Mouse (Mus musculus): ENCODE measurements around the gene Tubgcp4. TPM values are rescaled to one million over a fixed set of nuclear protein-coding genes. Genes with fewer than 3 reads are reported as not detected.

Tubgcp4 gene
- total RNA-seq, 1 experiment from 2014 or later, result 40.1 TPM

DNA sequence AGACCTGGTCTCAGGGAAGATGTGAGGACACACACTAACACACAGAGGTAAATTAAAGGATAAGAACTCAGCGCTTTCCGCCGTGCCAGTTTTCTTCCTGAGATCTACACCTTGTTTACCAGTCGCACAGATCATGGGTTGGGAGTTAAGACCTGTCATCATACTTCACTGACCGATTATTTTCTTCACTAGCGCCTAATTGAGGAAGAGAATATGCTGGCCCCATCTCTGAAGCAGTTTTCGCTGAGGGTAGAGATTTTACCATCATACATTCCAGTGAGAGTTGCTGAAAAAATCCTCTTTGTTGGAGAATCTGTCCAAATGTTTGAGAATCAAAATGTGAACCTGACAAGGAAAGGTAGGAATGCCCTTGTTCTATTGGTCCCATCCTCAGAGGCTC, 13.7 kb downstream of the Tubgcp4 start:
- ATAC-seq (replicated peaks; ENCODE audit: insufficient number of reproducible peaks, low FRiP score, low TSS enrichment, poor library complexity, severe bottlenecking), result no peak

DNA sequence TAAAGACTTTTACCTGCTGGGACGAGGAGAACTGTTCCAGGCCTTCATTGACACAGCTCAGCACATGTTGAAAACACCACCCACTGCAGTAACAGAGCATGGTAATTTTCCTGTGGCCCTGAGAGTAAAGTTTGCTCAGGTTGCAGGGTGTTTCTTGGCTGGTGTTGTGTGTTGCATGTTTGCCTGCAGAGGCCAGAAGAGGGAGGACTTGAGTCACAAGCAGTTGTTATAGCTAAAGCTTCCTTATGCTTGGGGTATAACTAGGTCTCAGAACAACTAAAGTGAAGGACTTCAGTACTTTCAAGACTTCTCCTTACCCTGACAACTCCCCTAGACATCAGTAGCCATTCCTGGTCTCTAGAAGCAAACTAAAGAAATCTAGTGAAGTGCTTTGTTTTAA, 18.1 kb downstream of the Tubgcp4 start:
- ATAC-seq (replicated peaks; ENCODE audit: insufficient number of reproducible peaks, low FRiP score, low TSS enrichment, poor library complexity, severe bottlenecking), result no peak

DNA sequence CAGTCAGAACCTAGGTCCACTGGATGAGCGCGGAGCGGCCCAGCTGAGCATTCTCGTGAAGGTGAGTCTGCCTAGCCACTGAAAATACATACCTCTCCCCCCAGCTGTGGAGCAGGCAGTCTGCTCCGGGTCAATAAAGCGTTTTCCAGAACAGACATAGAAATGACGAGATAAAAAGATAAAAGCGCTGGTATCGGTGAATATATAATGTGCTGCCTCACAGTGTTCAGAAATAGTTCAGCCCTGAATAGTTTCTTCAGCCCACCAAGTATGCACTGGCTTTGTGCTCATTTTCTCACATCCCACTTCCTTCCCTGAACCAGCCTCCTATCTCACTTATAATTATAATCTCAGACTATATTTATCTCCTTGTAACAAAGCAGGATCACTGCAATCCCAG, 25.0 kb downstream of the Tubgcp4 start:
- no peak for ATAC-seq (replicated peaks; ENCODE audit: insufficient number of reproducible peaks, low FRiP score, low TSS enrichment, poor library complexity, severe bottlenecking)

- ATAC-seq (replicated peaks; ENCODE audit: insufficient number of reproducible peaks, low FRiP score, low TSS enrichment, poor library complexity, severe bottlenecking), result no peak
Observed at GRCm38 (mm10) chr2:121204276-121204675, 33.8 kb downstream of the Tubgcp4 start.

- ATAC-seq (replicated peaks; ENCODE audit: insufficient number of reproducible peaks, low FRiP score, low TSS enrichment, poor library complexity, severe bottlenecking), result no peak
Observed at GRCm38 (mm10) chr2:121206541-121206940, 36.1 kb downstream of the Tubgcp4 start.

DNA sequence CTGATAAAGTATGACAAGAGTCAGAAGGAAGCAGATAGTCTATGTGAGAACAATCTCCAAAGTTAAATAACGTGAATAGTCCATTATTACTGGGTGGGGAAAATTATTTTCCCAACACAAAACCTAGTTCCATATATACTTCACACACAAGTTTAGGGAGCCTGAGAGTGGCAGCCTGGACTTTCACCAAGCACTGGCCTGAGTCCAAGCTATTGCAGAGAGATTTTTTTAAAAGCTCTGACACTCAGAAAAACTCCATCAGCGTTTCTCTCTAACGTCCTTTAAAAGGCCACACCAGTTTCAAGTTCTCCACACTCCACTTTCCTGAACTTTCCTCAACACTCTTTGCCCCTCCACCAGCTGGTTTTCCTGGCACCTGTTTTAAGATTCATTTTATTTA, 44.0 kb downstream of the Tubgcp4 start:
- ATAC-seq (replicated peaks; ENCODE audit: insufficient number of reproducible peaks, low FRiP score, low TSS enrichment, poor library complexity, severe bottlenecking), result no peak

DNA sequence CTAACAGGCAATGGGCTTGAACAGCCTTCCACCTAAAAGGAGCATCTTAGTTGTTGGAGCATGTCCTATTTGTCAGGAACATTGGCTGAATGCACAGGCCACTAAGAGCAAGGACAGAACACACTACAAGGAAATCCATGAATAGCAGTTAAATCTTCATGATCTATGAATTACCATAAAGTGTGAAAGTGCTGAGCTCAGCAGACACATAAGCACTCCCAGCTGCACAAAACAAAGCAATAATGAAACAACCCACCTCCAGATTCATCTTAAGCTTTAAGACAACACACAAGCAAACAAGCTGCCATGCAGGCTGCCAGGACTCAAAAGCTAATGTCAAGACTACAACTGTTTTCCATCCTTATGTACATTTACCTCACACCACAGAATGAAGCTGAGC, 48.7 kb downstream of the Tubgcp4 start:
- ATAC-seq (replicated peaks; ENCODE audit: insufficient number of reproducible peaks, low FRiP score, low TSS enrichment, poor library complexity, severe bottlenecking), result no peak

GRCm38 (mm10) chr2:121219994-121220393, 49.5 kb downstream of the Tubgcp4 start:
- no peak for ATAC-seq (replicated peaks; ENCODE audit: insufficient number of reproducible peaks, low FRiP score, low TSS enrichment, poor library complexity, severe bottlenecking)

DNA sequence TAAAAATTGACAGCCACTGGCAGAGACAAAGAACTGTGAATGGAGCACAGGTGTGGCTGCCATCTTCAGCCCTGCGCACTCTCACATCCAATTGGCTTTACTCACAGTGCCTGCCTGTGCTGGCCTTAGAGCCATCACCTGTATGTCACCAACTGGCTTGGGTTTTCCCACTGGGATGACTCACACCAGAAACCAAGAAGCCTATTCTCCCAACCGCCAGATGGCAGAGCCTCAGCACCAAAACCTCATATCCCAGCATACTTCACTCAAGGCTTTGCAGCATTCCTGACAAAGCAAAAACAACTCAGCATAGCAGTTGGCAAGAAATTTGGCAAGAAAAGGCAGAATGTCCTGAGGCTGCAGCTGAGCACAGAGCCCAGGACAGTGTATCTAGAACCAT, 52.6 kb downstream of the Tubgcp4 start:
- ATAC-seq (replicated peaks; ENCODE audit: insufficient number of reproducible peaks, low FRiP score, low TSS enrichment, poor library complexity, severe bottlenecking), result no peak

- ATAC-seq (replicated peaks; ENCODE audit: insufficient number of reproducible peaks, low FRiP score, low TSS enrichment, poor library complexity, severe bottlenecking), result no peak
Observed at GRCm38 (mm10) chr2:121228135-121228534, 57.7 kb downstream of the Tubgcp4 start.

- no peak for ATAC-seq (replicated peaks; ENCODE audit: insufficient number of reproducible peaks, low FRiP score, low TSS enrichment, poor library complexity, severe bottlenecking)
Observed at GRCm38 (mm10) chr2:121235460-121236072, 65.1 kb downstream of the Tubgcp4 start.

- no peak for ATAC-seq (replicated peaks; ENCODE audit: insufficient number of reproducible peaks, low FRiP score, low TSS enrichment, poor library complexity, severe bottlenecking)
Observed at GRCm38 (mm10) chr2:121239426-121239825, 69.0 kb downstream of the Tubgcp4 start.

DNA sequence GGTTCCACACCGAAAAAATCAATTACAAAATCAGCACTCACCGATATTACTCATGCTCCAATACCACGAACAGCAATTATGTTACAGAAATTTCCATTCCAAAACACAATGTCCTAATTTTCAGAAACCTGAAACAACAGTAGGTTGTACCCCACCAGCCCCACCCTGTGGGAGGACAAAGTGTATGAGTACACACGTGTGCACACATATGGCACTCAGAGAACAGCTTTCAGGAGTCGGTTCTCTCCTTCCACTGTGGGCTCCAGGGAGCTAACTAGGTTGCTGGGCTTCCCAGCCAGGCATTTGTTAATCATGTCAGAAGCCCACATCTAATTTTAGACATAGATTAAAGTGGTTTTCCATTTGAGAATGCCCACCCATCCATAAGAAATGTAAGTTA, 73.6 kb downstream of the Tubgcp4 start:
- ATAC-seq (replicated peaks; ENCODE audit: insufficient number of reproducible peaks, low FRiP score, low TSS enrichment, poor library complexity, severe bottlenecking), result no peak

Other genes starting within 250 kb of the Tubgcp4 start
- gene Ubr1, start 199.9 kb upstream of the Tubgcp4 start, total RNA-seq (2017), result 32.3 to 53.2 TPM (median 47.1 TPM) in 3 replicates
- gene Tmem62, start 193.6 kb upstream of the Tubgcp4 start, total RNA-seq (2017), result 16.0 to 46.7 TPM (median 32.7 TPM) in 3 replicates
- gene Ccndbp1, start 162.3 kb upstream of the Tubgcp4 start, total RNA-seq (2017), result 110 to 130 TPM (median 125 TPM) in 3 replicates
- 0.87 to 2.1 TPM (median 2.0 TPM) in 3 replicates for gene Epb42, start 133.6 kb upstream of the Tubgcp4 start, total RNA-seq (2017)
- gene Tgm5, start 84.8 kb upstream of the Tubgcp4 start, total RNA-seq (2017), result not detected in 3 replicates
- not detected in 3 replicates for gene Tgm7, start 60.9 kb upstream of the Tubgcp4 start, total RNA-seq (2017)
- 6.5 to 11.1 TPM (median 8.5 TPM) in 3 replicates for gene Adal, start 30.2 kb upstream of the Tubgcp4 start, total RNA-seq (2017)
- gene Lcmt2, start 30.0 kb upstream of the Tubgcp4 start, total RNA-seq (2017), result 5.1 to 10.4 TPM (median 6.0 TPM) in 3 replicates
- gene Zscan29, start 471 bp downstream of the Tubgcp4 start, total RNA-seq (2017), result 25.3 to 41.6 TPM (median 34.1 TPM) in 3 replicates
- gene Trp53bp1, start 100.8 kb downstream of the Tubgcp4 start, total RNA-seq (2017), result 15.8 to 38.3 TPM (median 16.2 TPM) in 3 replicates
- 0.10 TPM in 1 of 3 replicates, not detected in the others for gene Map1a, start 118.9 kb downstream of the Tubgcp4 start, total RNA-seq (2017)
- gene Ppip5k1, start 184.7 kb downstream of the Tubgcp4 start, total RNA-seq (2017), result 5.3 to 11.2 TPM (median 8.9 TPM) in 3 replicates
- gene Ckmt1, start 187.1 kb downstream of the Tubgcp4 start, total RNA-seq (2017), result not detected in 3 replicates
- not detected in 3 replicates for gene Strc, start 216.5 kb downstream of the Tubgcp4 start, total RNA-seq (2017)
- gene Pdia3, start 243.1 kb downstream of the Tubgcp4 start, total RNA-seq (2017), result 151 to 226 TPM (median 182 TPM) in 3 replicates
- 2.6 to 2.7 TPM in 2 of 3 replicates, not detected in the other for gene Catsper2, start 243.1 kb downstream of the Tubgcp4 start, total RNA-seq (2017)

Measured in monocyte, adult 5-6 weeks (primary cell).